Mouse (Mus musculus) right cerebral cortex, adult 2 months (tissue): ENCODE measurements around the gene Cyp2d22.
"Not testable (repeated sequence)": the region's sequence is repeated elsewhere in the genome, so short reads cannot be mapped to it uniquely, and the experiment has no call there.

Source experiments
- DNase-seq, 2 experiments: peaks; one replicate each; pipeline ENCODE4 v3.0.0; 2021 to 2022; ENCODE audit warnings: low spot score in 2 of 2

The Cyp2d22 gene

DNA sequence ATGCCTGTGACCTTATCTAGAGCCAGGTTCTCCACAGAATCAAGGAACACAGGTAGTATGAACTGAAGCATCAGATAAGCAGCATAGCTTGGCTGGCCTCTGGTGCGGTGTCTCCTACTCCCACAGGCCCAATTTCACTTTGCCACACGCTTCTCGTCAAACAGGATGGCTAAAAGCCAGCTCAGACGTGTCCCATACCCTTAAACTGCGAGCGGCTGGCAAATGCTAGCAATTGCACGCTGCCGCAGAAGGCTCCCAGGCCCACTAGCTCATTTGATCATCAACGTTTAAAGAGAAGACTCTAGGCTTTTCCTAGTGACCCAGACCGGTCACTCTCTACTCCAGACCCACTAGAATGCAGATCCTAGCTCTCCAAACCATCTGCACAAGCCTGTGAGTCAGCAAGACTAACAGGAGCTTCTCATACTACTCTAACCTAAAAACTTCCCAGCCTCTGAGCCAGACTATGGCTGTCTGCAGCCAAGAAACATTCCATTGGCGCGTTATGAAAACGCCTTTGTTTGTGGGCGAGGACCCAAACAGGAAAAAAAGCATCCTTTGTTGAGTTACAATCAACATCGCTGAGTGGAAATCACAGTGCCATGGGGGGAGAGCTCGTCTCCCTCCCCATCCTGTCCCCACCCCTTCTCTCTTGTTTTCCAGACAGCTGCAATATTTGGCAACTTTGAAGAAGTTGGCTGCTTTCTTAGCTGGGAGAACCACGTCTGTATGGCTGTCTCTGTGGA, 3.5 kb downstream of the Cyp2d22 start:
- peak; percentile 37 to 54 for DNase-seq

- DNase-seq = no peak
Observed at GRCm38 (mm10) chr15:82375855-82376254, 4.2 kb downstream of the Cyp2d22 start.

DNA sequence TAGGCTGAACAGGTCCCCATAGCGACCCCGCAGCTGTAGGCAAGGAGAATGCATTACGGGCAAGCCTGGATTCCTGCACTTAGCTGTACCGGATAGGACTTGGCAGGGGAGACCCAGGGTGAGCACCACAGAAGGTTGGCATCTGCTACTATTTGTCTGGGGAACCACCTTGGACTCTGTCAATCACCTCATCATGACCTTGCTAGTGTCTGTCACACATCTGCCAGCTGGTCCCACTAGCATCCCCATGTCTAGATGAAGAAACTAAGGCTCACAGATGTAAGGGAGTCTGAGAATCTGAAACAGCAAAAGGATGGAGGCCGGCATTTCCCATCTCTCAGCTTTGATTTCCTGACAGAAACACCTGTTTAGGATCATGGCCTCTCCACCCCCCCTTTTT, 5.6 kb downstream of the Cyp2d22 start:
- no peak for DNase-seq

DNA sequence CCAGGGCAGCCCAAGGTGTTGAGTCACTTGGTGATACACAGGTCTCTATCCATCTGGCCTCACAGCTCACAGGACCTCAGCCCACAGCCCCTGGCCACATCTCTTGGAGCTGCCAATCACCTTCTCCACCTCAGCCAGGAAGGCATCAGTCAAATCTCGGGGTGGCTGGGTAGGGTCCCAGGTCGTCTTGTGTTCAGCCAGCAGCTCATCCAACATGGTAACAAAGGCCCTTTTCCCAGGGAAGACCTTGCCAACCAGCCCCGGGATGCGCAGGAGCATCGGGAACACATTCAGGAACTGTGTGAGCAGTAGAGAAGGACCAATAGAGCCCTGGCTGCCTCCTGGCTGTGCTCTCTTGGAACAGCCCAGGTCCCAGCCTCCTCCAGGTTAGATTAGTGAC, 7.1 kb downstream of the Cyp2d22 start:
- no peak for DNase-seq

- DNase-seq = no peak
Observed at GRCm38 (mm10) chr15:82372446-82372845, 7.6 kb downstream of the Cyp2d22 start.

DNA sequence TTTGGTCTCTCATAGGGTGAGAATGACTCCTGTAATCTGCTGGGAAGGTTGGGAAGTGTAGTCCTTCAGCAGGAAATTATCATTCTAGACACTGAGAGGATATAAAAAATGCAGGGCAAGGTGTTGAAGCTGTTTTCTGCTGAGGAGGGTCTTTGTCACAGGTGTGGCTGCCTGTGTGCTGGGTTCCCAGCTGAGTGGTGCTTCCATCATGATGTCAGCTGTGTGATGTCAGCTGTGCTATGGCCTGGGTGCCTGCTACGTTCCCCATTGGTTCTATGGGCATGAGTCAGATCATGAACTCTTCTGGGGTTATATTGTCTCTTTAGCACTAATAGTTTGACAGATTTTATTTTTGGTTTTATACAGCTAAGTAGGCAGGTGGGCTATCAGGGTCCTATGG, 11.2 kb downstream of the Cyp2d22 start:
- no peak for DNase-seq

DNA sequence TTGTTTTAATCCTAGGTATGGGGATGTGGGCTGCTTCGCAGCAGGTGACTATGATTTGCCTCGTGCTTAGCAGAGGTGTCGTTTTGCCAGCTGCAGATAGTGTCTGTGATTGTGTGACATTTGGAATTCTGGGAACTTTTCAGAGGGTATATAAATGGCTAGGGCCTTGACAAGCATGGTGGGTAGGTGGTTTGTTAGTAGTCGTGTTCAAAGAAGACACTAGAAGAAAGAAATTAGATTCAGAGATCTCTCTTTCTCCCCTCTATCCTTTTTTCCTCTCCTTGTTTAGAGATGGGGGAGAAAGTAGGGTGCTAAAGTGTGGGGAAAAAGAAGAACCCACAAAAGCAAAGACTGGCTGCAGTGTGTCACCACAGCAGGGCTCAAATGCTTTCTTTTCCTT, 11.9 kb downstream of the Cyp2d22 start:
- no peak for DNase-seq

- DNase-seq = not testable (repeated sequence)
Observed at GRCm38 (mm10) chr15:82364561-82364960, 15.5 kb downstream of the Cyp2d22 start.

- DNase-seq = not testable (repeated sequence)
Observed at GRCm38 (mm10) chr15:82363801-82364200, 16.3 kb downstream of the Cyp2d22 start.

GRCm38 (mm10) chr15:82362234-82362633, 17.8 kb downstream of the Cyp2d22 start:
- DNase-seq = no peak

GRCm38 (mm10) chr15:82361459-82362018, 18.5 kb downstream of the Cyp2d22 start:
- DNase-seq = no peak

- DNase-seq = no peak
Observed at GRCm38 (mm10) chr15:82358431-82359260, 21.4 kb downstream of the Cyp2d22 start.

DNA sequence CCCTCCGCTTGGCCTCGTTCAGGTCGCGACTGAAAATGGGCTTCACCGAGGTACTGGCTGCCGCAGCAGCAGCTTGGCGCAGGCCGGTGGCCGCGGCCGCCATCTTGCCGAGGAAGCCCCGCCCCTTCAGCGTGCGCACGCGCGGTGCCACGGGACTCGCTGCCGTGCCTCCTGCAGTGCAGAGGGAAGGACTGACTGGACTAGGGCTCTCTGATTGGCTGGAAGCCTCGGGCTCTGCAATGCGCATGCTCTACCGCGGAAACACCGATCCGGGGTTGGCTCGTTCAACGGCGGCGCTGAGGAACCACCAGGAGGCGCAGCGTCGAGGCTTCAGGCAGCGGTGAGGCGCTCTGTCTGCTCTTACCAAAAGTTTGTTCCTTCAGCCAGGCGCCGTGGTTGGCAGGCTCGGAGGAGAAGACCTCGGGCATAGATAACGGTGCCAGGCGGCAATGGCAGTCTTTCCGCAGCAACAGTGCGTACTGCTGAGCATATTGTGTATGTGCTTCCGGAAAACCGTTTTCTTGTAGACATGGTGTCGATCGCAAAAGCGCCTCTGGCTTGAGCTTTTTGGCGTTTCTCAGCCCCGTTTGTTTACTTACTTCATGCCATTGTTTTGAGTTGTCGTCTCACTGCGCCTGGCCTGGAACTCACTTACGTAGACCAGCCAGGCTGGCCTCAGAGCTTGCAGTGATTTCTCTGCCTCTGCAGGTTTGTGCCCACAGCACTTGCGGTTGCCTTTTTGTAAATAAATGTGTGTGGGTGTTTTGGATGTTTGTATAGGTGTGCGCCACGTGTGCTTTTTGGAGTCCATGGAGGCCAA, 25.7 kb downstream of the Cyp2d22 start, which contains the start of gene Ndufa6:
Gene Ndufa6 (minus strand): TSS at position 197 of the 820 bp plus-strand sequence.
- DNase-seq = peak; percentile 95 to 96

GRCm38 (mm10) chr15:82353745-82354113, 26.3 kb downstream of the Cyp2d22 start:
- no peak for DNase-seq

DNA sequence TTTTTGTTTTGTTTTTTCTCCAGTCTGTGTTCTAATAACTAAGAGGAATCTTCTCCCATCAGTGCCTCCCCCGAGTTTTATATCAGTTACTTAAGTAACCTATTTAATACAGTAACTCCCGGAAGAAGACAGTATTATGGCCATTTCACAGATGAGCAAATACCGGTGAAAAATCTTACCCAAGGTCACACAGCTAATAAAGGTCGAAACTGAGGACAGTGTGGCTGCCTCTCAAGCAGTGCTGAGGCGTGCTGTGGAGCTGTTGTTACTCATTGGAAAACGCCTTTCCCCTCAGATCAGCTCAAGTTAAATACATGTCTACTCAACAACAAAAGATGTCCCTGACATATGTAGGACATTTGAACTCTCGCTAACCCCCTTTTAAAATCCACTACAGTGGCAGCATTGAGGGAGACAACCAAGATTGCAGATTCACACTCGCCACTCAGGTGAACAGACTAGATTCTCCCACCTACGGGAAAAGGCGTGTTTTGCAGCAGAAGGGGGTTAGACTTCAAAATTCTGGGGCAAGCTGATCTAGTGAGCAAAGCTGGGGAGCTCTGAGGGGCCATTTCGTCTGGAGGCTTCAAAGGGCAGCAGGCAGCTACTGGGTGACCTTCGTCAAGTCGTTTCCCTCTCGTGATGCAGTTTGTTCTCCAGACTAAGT, 26.8 kb downstream of the Cyp2d22 start:
- peak in 1 of 2 experiments; percentile 22 for DNase-seq

- DNase-seq = no peak
Observed at GRCm38 (mm10) chr15:82351480-82351879, 28.6 kb downstream of the Cyp2d22 start.

DNA sequence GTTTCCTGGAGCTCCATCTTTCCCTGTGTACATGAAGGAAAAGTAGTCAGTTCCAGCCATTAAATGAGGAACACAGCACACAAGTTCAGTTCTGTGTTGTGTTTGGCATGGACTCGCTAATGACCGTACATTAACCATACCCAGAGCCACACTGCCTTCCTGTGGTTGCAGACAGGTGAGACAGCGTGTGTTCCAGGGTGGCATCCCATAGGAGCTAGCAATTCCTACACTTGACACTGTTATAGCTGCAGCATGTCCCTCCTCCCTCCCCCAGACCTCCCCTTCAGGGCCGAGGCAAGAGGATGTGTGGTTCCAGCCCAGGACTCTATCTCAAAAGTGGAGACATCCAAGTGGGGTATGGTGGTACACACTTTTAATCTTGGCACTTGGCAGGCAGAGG, 29.7 kb downstream of the Cyp2d22 start:
- DNase-seq = no peak

DNA sequence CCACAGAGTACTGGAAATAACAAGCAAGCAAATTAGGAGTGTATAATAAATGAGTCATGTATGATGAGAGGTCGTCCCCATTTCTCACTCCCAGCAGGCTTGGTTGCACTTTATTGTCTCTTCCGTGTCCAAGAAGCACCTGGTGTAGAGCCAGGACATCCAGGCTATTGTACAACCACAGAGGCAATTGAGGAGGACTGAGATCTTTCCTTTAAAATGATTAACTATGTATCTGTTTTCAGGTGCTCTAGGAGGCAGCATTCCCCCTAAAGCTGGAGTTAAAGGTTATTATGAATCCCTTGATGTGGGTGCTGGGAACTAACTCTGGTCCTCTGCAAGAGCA, 31.1 kb downstream of the Cyp2d22 start:
- DNase-seq = no peak

GRCm38 (mm10) chr15:82348258-82348998, 31.6 kb downstream of the Cyp2d22 start:
- DNase-seq = no peak

- no peak for DNase-seq
Observed at GRCm38 (mm10) chr15:82347852-82348251, 32.2 kb downstream of the Cyp2d22 start.

DNA sequence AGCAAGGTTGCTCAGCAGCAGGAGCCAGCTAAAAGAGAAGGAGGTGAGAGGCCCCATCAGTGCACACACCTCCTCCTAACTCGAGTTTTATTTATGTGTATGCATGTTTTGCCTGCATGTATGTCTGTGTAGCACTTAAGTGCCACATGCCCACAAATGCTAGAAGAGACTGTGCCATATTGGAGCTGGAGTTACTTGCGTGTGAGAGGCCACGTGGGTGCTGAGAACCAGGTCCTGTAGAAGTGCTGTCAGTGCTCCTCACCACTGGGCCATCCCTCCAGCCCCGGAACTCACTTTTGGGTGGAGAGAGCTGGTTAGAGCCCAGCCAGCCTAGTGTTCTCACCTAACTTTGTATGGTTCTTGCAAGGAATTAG, 32.8 kb downstream of the Cyp2d22 start:
- no peak for DNase-seq
